Mouse (Mus musculus) CD8-positive naive resting alpha-beta T cell, adult 57 days (primary cell): ENCODE results near the gene Usp47. TPM values are rescaled to one million over a fixed set of nuclear protein-coding genes. Genes with fewer than 3 reads are reported as not detected.

ENCODE experiments used
- total RNA-seq: library from RNA; stranded (reverse); gene quantifications from one replicate; pipeline ENCODE4 v1.2.4, GENCODE M21; 2023

Gene Usp47
- total RNA-seq, result 62.5 TPM

GRCm38 (mm10) chr7:112023150-112023600 lies at the start of gene Usp47:
TSS of gene Usp47 (plus strand) at chr7:112023504.

GRCm38 (mm10) chr7:112158942-112159341 lies 135.6 kb downstream of the Usp47 start, which contains the start of gene Dkk3:
TSS of gene Dkk3 (minus strand) at chr7:112159057.

Other genes starting within 250 kb of the Usp47 start
- gene Galnt18, start 243.5 kb upstream of the Usp47 start, total RNA-seq, result not detected
- 0.18 TPM for gene Dkk3, start 135.6 kb downstream of the Usp47 start, total RNA-seq
- 2.4 TPM for gene Mical2, start 202.4 kb downstream of the Usp47 start, total RNA-seq